Mouse (Mus musculus): ENCODE data around the gene Sec31b. TPM values are rescaled to one million over a fixed set of nuclear protein-coding genes. Genes with fewer than 3 reads are reported as not detected.
A peak's percentile ranks its signal among the peaks of the same experiment; 100 is the strongest.

The Sec31b gene
- 0.18 and 0.47 TPM in 2 replicates for polyA plus RNA-seq (2015; fragmentation: Nextera tagmentation; extraction: Ambion mirVana)

DNA sequence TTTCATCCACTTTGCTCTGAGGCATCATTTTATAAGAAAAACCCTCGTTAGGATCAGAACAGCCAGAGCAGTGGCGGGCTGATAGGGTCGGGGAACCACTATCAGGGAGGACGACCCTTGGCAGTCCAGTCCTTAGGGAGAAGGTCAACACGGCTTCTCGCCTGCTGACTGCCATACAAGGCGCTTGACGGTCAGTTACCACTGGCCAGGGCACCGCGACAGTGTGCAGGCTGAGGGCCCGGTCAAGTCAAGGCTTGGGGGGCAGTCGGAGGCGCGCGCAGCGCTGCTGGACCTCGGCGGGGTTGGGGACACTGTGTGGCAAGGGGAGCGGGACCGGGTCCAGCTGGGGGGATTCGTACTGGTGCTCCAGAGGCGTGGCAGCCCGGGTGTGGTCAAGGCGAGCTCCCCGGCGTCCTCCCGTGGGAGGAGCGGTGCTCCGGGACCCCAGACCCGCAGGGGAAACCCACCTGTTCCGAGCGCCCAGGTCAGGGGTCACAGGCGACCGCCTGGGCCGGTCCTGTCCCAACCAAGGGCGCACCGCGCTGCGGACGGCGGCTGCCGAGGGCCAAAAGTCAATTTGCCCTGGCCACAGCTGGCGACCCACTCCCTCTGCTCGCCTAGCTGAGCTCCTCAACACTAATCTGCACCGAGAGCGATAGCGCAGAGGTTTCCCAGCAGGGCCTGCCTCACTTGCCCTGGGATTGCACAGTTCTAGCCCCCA is at the start of gene Sec31b:
Gene Sec31b (minus strand): TSS at position 544 of the 721 bp plus-strand sequence.
- peak; percentile 51; the same call in 1 of the 2 replicates for ATAC-seq

GRCm38 (mm10) chr19:44594180-44594579 is 48.5 kb upstream of the Sec31b start:
- no peak for ATAC-seq
- WGBS: 93% methylated on average over 14 of the region's 14 CpGs
- no peaks in the 10 kb centered on the region for H3K9me3 ChIP-seq (ENCODE audit: control insufficient read depth, low read length)

More for the DNA sequence above, at the start of gene Sec31b:
- peak within 1 kb of the TSS; percentile 50 for H3K4me3 ChIP-seq (ENCODE audit: low read length)
- peaks cover 6% of the 10 kb centered on the region for H3K9me3 ChIP-seq (ENCODE audit: control insufficient read depth, low read length)
- WGBS: under 1% methylated on average over 45 of the region's 47 CpGs
- no peak within 1 kb of the TSS for H3K27ac ChIP-seq (ENCODE audit: low read depth, low read length)
- peaks cover 13% of the 10 kb centered on the region for H3K36me3 ChIP-seq (ENCODE audit: control insufficient read depth, insufficient read depth, low read length)
- peaks cover 4% of the 10 kb centered on the region for H3K4me1 ChIP-seq (ENCODE audit: control insufficient read depth, insufficient read depth, low read depth, low read length)
- H3K9ac ChIP-seq (ENCODE audit: low read depth, low read length): peak within 1 kb of the TSS; percentile 62
- peak within 1 kb of the TSS; percentile 83 for H3K4me2 ChIP-seq (ENCODE audit: low read length)
- H3K27me3 ChIP-seq (replicated peaks; ENCODE audit: control insufficient read depth, insufficient read depth, low read length): peaks cover 10% of the 10 kb centered on the region

GRCm38 (mm10) chr19:44591638-44592037 is 46.0 kb upstream of the Sec31b start:
- WGBS: 68% methylated on average over 6 of the region's 6 CpGs
- ATAC-seq: no peak
- H3K9ac ChIP-seq (ENCODE audit: low read depth, low read length): no peak overlapping the region

More at GRCm38 (mm10) chr19:44594180-44594579, 48.5 kb upstream of the Sec31b start:
- Histone ChIP-seq H3K4me1 (ENCODE audit: control insufficient read depth, insufficient read depth, low read depth, low read length) (no peaks in the 10 kb centered on the region), H3K4me2 (ENCODE audit: low read length) (no peak overlapping the region), H3K4me3 (ENCODE audit: low read length) (no peak overlapping the region), H3K27ac (ENCODE audit: low read depth, low read length) (no peak overlapping the region), H3K27me3 (replicated peaks; ENCODE audit: control insufficient read depth, insufficient read depth, low read length) (no peaks in the 10 kb centered on the region), H3K9ac (ENCODE audit: low read depth, low read length) (no peak overlapping the region), H3K36me3 (ENCODE audit: control insufficient read depth, insufficient read depth, low read length) (no peaks in the 10 kb centered on the region)

DNA sequence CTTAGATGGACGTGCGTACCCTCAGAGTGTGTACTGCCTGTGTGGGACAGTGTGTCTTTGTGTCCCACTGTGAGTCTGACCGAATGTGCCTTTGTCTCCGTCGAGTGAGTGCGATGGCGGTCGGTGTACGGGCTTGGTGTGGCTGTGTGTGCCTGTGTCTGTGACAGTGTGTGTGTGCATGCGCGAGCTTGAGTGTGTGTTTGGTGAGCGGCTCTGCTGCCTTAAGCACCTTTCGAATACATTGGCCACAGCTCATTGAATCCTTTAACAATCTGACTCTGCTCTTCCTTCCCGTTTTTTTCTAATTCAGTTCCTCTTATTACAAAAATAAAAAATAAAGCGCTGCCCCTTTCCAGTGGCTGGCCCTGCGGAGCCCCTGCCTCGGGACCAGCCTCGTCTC is 45.3 kb upstream of the Sec31b start:
- no peak overlapping the region for H3K4me3 ChIP-seq (ENCODE audit: low read length)
- peak; percentile 45; the same call in 1 of the 2 replicates for ATAC-seq
- no peak overlapping the region for H3K9ac ChIP-seq (ENCODE audit: low read depth, low read length)
- H3K9me3 ChIP-seq (ENCODE audit: control insufficient read depth, low read length): no peaks in the 10 kb centered on the region
- no peak overlapping the region for H3K4me2 ChIP-seq (ENCODE audit: low read length)
- H3K36me3 ChIP-seq (ENCODE audit: control insufficient read depth, insufficient read depth, low read length): no peaks in the 10 kb centered on the region
- no peaks in the 10 kb centered on the region for H3K27me3 ChIP-seq (replicated peaks; ENCODE audit: control insufficient read depth, insufficient read depth, low read length)
- no peaks in the 10 kb centered on the region for H3K4me1 ChIP-seq (ENCODE audit: control insufficient read depth, insufficient read depth, low read depth, low read length)
- 61% methylated on average over 18 of the region's 18 CpGs for WGBS
- no peak overlapping the region for H3K27ac ChIP-seq (ENCODE audit: low read depth, low read length)

More at GRCm38 (mm10) chr19:44591638-44592037, 46.0 kb upstream of the Sec31b start:
- Histone ChIP-seq H3K9me3 (ENCODE audit: control insufficient read depth, low read length) (no peaks in the 10 kb centered on the region), H3K4me1 (ENCODE audit: control insufficient read depth, insufficient read depth, low read depth, low read length) (no peaks in the 10 kb centered on the region), H3K27me3 (replicated peaks; ENCODE audit: control insufficient read depth, insufficient read depth, low read length) (no peaks in the 10 kb centered on the region), H3K27ac (ENCODE audit: low read depth, low read length) (no peak overlapping the region), H3K4me2 (ENCODE audit: low read length) (no peak overlapping the region), H3K4me3 (ENCODE audit: low read length) (no peak overlapping the region), H3K36me3 (ENCODE audit: control insufficient read depth, insufficient read depth, low read length) (no peaks in the 10 kb centered on the region)

GRCm38 (mm10) chr19:44589591-44590223 is 44.0 kb upstream of the Sec31b start:
- H3K9ac ChIP-seq (ENCODE audit: low read depth, low read length): no peak overlapping the region
- no peaks in the 10 kb centered on the region for H3K9me3 ChIP-seq (ENCODE audit: control insufficient read depth, low read length)
- H3K27me3 ChIP-seq (replicated peaks; ENCODE audit: control insufficient read depth, insufficient read depth, low read length): no peaks in the 10 kb centered on the region
- no peak overlapping the region for H3K4me2 ChIP-seq (ENCODE audit: low read length)
- H3K4me3 ChIP-seq (ENCODE audit: low read length): no peak overlapping the region
- no peaks in the 10 kb centered on the region for H3K4me1 ChIP-seq (ENCODE audit: control insufficient read depth, insufficient read depth, low read depth, low read length)
- no peaks in the 10 kb centered on the region for H3K36me3 ChIP-seq (ENCODE audit: control insufficient read depth, insufficient read depth, low read length)
- ATAC-seq: no peak
- WGBS: 57% methylated on average over 7 of the region's 7 CpGs
- no peak overlapping the region for H3K27ac ChIP-seq (ENCODE audit: low read depth, low read length)

GRCm38 (mm10) chr19:44588036-44588435 is 42.4 kb upstream of the Sec31b start:
- no peak for ATAC-seq
- H3K9me3 ChIP-seq (ENCODE audit: control insufficient read depth, low read length): no peaks in the 10 kb centered on the region
- no peak overlapping the region for H3K4me3 ChIP-seq (ENCODE audit: low read length)
- H3K4me1 ChIP-seq (ENCODE audit: control insufficient read depth, insufficient read depth, low read depth, low read length): no peaks in the 10 kb centered on the region
- no peak overlapping the region for H3K4me2 ChIP-seq (ENCODE audit: low read length)
- no peaks in the 10 kb centered on the region for H3K27me3 ChIP-seq (replicated peaks; ENCODE audit: control insufficient read depth, insufficient read depth, low read length)
- whole genome bisulfite sequencing: 28% methylated on average over 4 of the region's 4 CpGs
- H3K9ac ChIP-seq (ENCODE audit: low read depth, low read length): no peak overlapping the region
- no peak overlapping the region for H3K27ac ChIP-seq (ENCODE audit: low read depth, low read length)
- no peaks in the 10 kb centered on the region for H3K36me3 ChIP-seq (ENCODE audit: control insufficient read depth, insufficient read depth, low read length)

DNA sequence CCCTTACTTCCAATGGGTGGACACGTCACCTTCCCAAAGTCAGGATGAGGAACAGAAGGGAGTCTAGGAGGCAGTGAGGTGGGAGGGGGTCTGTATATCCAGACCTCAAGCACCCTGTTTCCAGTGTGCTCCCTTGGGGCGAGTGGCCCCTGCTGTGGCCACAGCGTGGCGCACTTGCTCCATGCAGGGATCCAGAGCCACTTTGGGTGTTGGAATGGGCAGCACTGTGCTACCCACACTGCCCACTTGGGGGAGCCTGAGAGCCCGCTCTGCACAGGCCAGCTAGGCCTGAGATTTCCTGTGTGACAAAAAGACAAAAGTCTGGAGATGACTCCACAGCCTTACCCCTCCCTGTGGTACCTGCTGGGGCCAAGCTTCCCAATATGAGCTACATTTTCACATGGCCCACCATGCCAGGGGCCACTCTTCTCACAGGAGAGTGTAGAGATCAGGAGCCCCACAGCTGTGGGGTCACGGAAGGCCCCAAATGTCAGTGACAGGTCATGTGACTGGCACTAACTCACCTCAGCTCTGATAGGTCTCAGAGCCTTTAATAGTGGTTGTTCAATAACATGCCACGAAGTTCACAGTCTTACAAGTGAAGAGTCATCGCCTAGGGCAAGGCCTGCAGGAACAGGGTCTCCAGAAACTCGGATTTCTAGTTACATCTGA is 37.1 kb upstream of the Sec31b start:
- no peak overlapping the region for H3K4me3 ChIP-seq (ENCODE audit: low read length)
- H3K36me3 ChIP-seq (ENCODE audit: control insufficient read depth, insufficient read depth, low read length): no peaks in the 10 kb centered on the region
- 33% methylated on average over 9 of the region's 9 CpGs for WGBS
- no peaks in the 10 kb centered on the region for H3K9me3 ChIP-seq (ENCODE audit: control insufficient read depth, low read length)
- no peaks in the 10 kb centered on the region for H3K4me1 ChIP-seq (ENCODE audit: control insufficient read depth, insufficient read depth, low read depth, low read length)
- ATAC-seq: peak; percentile 85
- H3K27ac ChIP-seq (ENCODE audit: low read depth, low read length): no peak overlapping the region
- no peak overlapping the region for H3K4me2 ChIP-seq (ENCODE audit: low read length)
- no peaks in the 10 kb centered on the region for H3K27me3 ChIP-seq (replicated peaks; ENCODE audit: control insufficient read depth, insufficient read depth, low read length)
- no peak overlapping the region for H3K9ac ChIP-seq (ENCODE audit: low read depth, low read length)

DNA sequence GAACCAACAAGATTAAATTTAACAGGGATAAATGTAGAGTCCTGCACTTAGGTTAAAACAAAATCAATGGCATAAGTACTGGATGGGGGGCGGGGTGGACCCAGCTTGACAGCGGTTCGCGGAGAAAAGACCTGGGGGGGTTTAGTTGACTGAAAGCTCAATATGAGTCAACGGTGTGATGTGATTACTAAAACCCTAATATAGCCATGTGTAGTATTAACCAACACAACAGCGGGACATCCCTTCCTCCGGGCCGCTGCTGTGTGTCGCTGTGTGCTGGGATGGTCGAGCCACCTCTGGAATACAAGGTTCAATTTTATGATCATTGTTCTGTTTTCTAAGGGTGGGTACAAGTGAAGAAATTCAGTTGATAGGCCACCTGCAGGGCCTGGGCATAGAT is 36.4 kb upstream of the Sec31b start:
- no peaks in the 10 kb centered on the region for H3K4me1 ChIP-seq (ENCODE audit: control insufficient read depth, insufficient read depth, low read depth, low read length)
- H3K9ac ChIP-seq (ENCODE audit: low read depth, low read length): no peak overlapping the region
- H3K27me3 ChIP-seq (replicated peaks; ENCODE audit: control insufficient read depth, insufficient read depth, low read length): no peaks in the 10 kb centered on the region
- no peak overlapping the region for H3K27ac ChIP-seq (ENCODE audit: low read depth, low read length)
- ATAC-seq: peak; percentile 21
- H3K9me3 ChIP-seq (ENCODE audit: control insufficient read depth, low read length): no peaks in the 10 kb centered on the region
- H3K4me3 ChIP-seq (ENCODE audit: low read length): no peak overlapping the region
- H3K4me2 ChIP-seq (ENCODE audit: low read length): no peak overlapping the region
- H3K36me3 ChIP-seq (ENCODE audit: control insufficient read depth, insufficient read depth, low read length): no peaks in the 10 kb centered on the region
- 81% methylated on average over 10 of the region's 10 CpGs for WGBS

- Histone ChIP-seq H3K27me3 (replicated peaks; ENCODE audit: control insufficient read depth, insufficient read depth, low read length) (no peaks in the 10 kb centered on the region), H3K9ac (ENCODE audit: low read depth, low read length) (no peak overlapping the region), H3K36me3 (ENCODE audit: control insufficient read depth, insufficient read depth, low read length) (peaks cover 2% of the 10 kb centered on the region; the same call in 1 of the 2 replicates), H3K27ac (ENCODE audit: low read depth, low read length) (no peak overlapping the region), H3K4me1 (ENCODE audit: control insufficient read depth, insufficient read depth, low read depth, low read length) (no peaks in the 10 kb centered on the region), H3K4me2 (ENCODE audit: low read length) (no peak overlapping the region), H3K4me3 (ENCODE audit: low read length) (no peak overlapping the region), H3K9me3 (ENCODE audit: control insufficient read depth, low read length) (no peaks in the 10 kb centered on the region)
- ATAC-seq: no peak
- 84% methylated on average over 1 of the region's 1 CpGs for WGBS
These were observed 32.4 kb upstream of the Sec31b start for GRCm38 (mm10) chr19:44578038-44578437.

Measured in hindbrain, embryonic 16.5 days (tissue).